Mouse (Mus musculus): ENCODE results near the gene Phip. TPM values are rescaled to one million over a fixed set of nuclear protein-coding genes. Genes with fewer than 3 reads are reported as not detected.

Phip gene
- total and polyA plus RNA-seq, 3 experiments = 16.2 to 49.2 (median 18.1) TPM

- peak; percentile 93 for DNase-seq (ENCODE audit: low read depth, low spot score)
- H3K36me3 ChIP-seq (ENCODE audit: control insufficient read depth in 1 of 2, insufficient read depth in 2 of 2, low read length in 2 of 2) = peaks cover 0 to 7% of the 10 kb centered on the region in 2 experiments; a peak in 2 of 4 replicates
- peaks cover 3 to 4% of the 10 kb centered on the region in 2 experiments; a peak in 3 of 4 replicates for H3K4me1 ChIP-seq (ENCODE audit: control insufficient read depth in 1 of 2, insufficient read depth in 2 of 2, low read length in 2 of 2)
Measured at GRCm38 (mm10) chr9:82829693-82830430, 145.5 kb downstream of the Phip start.

GRCm38 (mm10) chr9:82829007-82829689, 146.2 kb downstream of the Phip start, which contains the start of gene Irak1bp1:
TSS of gene Irak1bp1 (plus strand) at chr9:82829540.
- H3K4me3 ChIP-seq (ENCODE audit: control insufficient read depth in 1 of 2, insufficient read depth in 1 of 2, low read depth in 2 of 2, low read length in 2 of 2) = peak within 1 kb of the TSS; percentile 86 to 94
- H3K9ac ChIP-seq (ENCODE audit: control insufficient read depth, low read depth, low read length, poor library complexity, severe bottlenecking) = peak within 1 kb of the TSS; percentile 91
- H3K4me1 ChIP-seq (ENCODE audit: control insufficient read depth in 1 of 2, insufficient read depth in 2 of 2, low read length in 2 of 2) = peaks cover 3 to 4% of the 10 kb centered on the region in 2 experiments; a peak in 3 of 4 replicates
- H3K27ac ChIP-seq (ENCODE audit: control insufficient read depth, low read depth, low read length) = peak within 1 kb of the TSS; percentile 78
- DNase-seq (ENCODE audit: low read depth, low spot score) = peak; percentile 63
- TF ChIP-seq ELF1 (IDR thresholded peaks at IDR 0.05; ENCODE audit: low read depth, low read length) (no peak), MAFK (IDR thresholded peaks at IDR 0.05; ENCODE audit: borderline replicate concordance, low read depth, low read length) (no peak), ZKSCAN1 (IDR thresholded peaks at IDR 0.05; ENCODE audit: low read depth, low read length) (no peak), ZC3H11A (IDR thresholded peaks at IDR 0.05; ENCODE audit: low read depth, low read length) (no peak), TBP (IDR thresholded peaks at IDR 0.05; ENCODE audit: low read depth, low read length) (no peak), TAL1 (IDR thresholded peaks at IDR 0.05; ENCODE audit: low read length) (no peak), MAX (IDR thresholded peaks at IDR 0.05; ENCODE audit: low read length) (no peak), ETS1 (IDR thresholded peaks at IDR 0.05; ENCODE audit: low read depth, low read length) (no peak), SIN3A (IDR thresholded peaks at IDR 0.05; ENCODE audit: low read length) (no peak), JUND (IDR thresholded peaks at IDR 0.05; ENCODE audit: low read depth, low read length) (no peak)
- H3K36me3 ChIP-seq (ENCODE audit: control insufficient read depth in 1 of 2, insufficient read depth in 2 of 2, low read length in 2 of 2) = peaks cover 0 to 7% of the 10 kb centered on the region in 2 experiments; a peak in 2 of 4 replicates
- H3K9me3 ChIP-seq (replicated peaks; ENCODE audit: insufficient read depth, low read length) = no peaks in the 10 kb centered on the region
- peaks cover 8% of the 10 kb centered on the region for H3K79me2 ChIP-seq (ENCODE audit: control insufficient read depth, insufficient read depth, low read length, poor library complexity)
- H3K27me3 ChIP-seq (ENCODE audit: control insufficient read depth in 1 of 2, insufficient read depth in 2 of 2, low read length in 2 of 2) = no peaks in the 10 kb centered on the region

More at GRCm38 (mm10) chr9:82829693-82830430, 145.5 kb downstream of the Phip start:
- TF ChIP-seq USF1 (IDR thresholded peaks at IDR 0.05; ENCODE audit: low read depth, low read length) (peak; percentile 79), KAT2A (conservative IDR thresholded peaks at IDR 0.05; ENCODE audit: low read depth, low read length) (no peak), EP300 (IDR thresholded peaks at IDR 0.05; ENCODE audit: low read depth in 1 of 2, low read length in 2 of 2) (no peak), TAL1 (IDR thresholded peaks at IDR 0.05; ENCODE audit: low read length) (no peak), CTCF (IDR thresholded peaks at IDR 0.05 in 2 of 3, conservative IDR thresholded peaks at IDR 0.05 in 1 of 3; ENCODE audit: control insufficient read depth in 1 of 3, insufficient read depth in 1 of 3, low read depth in 2 of 3, low read length in 3 of 3, poor library complexity in 1 of 3, severe bottlenecking in 1 of 3) (no peak), JUND (IDR thresholded peaks at IDR 0.05; ENCODE audit: low read depth, low read length) (no peak), POLR2A (IDR thresholded peaks at IDR 0.05; ENCODE audit: control insufficient read depth in 1 of 2, insufficient read depth in 1 of 2, low read depth in 1 of 2, low read length in 2 of 2, poor library complexity in 1 of 2) (peak; percentile 74 to 84), ETS1 (IDR thresholded peaks at IDR 0.05; ENCODE audit: low read depth, low read length) (peak; percentile 20; the same call in 1 of the 2 replicates), MAZ (IDR thresholded peaks at IDR 0.05; ENCODE audit: low read depth, low read length) (no peak), USF2 (IDR thresholded peaks at IDR 0.05; ENCODE audit: borderline replicate concordance in 1 of 2, insufficient read depth in 1 of 2, low read depth in 1 of 2, low read length in 2 of 2) (no peak), NRF1 (IDR thresholded peaks at IDR 0.05; ENCODE audit: insufficient read depth, low read depth, low read length, poor library complexity, severe bottlenecking) (no peak), NELFE (IDR thresholded peaks at IDR 0.05; ENCODE audit: low read depth, low read length) (peak; percentile 83), ZKSCAN1 (IDR thresholded peaks at IDR 0.05; ENCODE audit: low read depth, low read length) (no peak), POLR2AphosphoS2 (IDR thresholded peaks at IDR 0.05; ENCODE audit: low read length) (no peak), CHD2 (IDR thresholded peaks at IDR 0.05; ENCODE audit: low read length) (no peak), MXI1 (IDR thresholded peaks at IDR 0.05; ENCODE audit: low read depth, low read length) (peak; percentile 94), MAX (IDR thresholded peaks at IDR 0.05; ENCODE audit: low read length) (peak; percentile 80), BHLHE40 (IDR thresholded peaks at IDR 0.05; ENCODE audit: borderline replicate concordance, low read depth, low read length) (0 out of 2 replicates have a peak, but pooled peaks have one; percentile 11), TBP (IDR thresholded peaks at IDR 0.05; ENCODE audit: low read depth, low read length) (peak; percentile 59; the same call in 1 of the 2 replicates), RAD21 (IDR thresholded peaks at IDR 0.05; ENCODE audit: low read depth, low read length) (no peak), MYC (IDR thresholded peaks at IDR 0.05; ENCODE audit: low read depth, low read length) (peak; percentile 87), SIN3A (IDR thresholded peaks at IDR 0.05; ENCODE audit: low read length) (peak; percentile 89), MYB (IDR thresholded peaks at IDR 0.05; ENCODE audit: low read depth, low read length) (no peak), UBTF (IDR thresholded peaks at IDR 0.05; ENCODE audit: borderline replicate concordance, insufficient read depth, low read depth, low read length) (no peak), MAFK (IDR thresholded peaks at IDR 0.05; ENCODE audit: borderline replicate concordance, low read depth, low read length) (no peak), POLR2AphosphoS5 (IDR thresholded peaks at IDR 0.05; ENCODE audit: borderline replicate concordance, low read depth, low read length) (no peak), TCF12 (IDR thresholded peaks at IDR 0.05; ENCODE audit: low read depth, low read length) (no peak), E2F4 (IDR thresholded peaks at IDR 0.05; ENCODE audit: borderline replicate concordance, low read depth, low read length) (peak; percentile 36; the same call in 1 of the 2 replicates), ZNF384 (IDR thresholded peaks at IDR 0.05; ENCODE audit: low read depth, low read length) (no peak), SMC3 (IDR thresholded peaks at IDR 0.05; ENCODE audit: low read depth, low read length) (no peak), ZC3H11A (IDR thresholded peaks at IDR 0.05; ENCODE audit: low read depth, low read length) (no peak), HCFC1 (IDR thresholded peaks at IDR 0.05; ENCODE audit: low read depth, low read length) (peak; percentile 83)
- Histone ChIP-seq H3K9ac (ENCODE audit: control insufficient read depth, low read depth, low read length, poor library complexity, severe bottlenecking) (peak overlapping the region; percentile 91), H3K9me3 (replicated peaks; ENCODE audit: insufficient read depth, low read length) (no peaks in the 10 kb centered on the region), H3K27me3 (ENCODE audit: control insufficient read depth in 1 of 2, insufficient read depth in 2 of 2, low read length in 2 of 2) (no peaks in the 10 kb centered on the region), H3K4me3 (ENCODE audit: control insufficient read depth in 1 of 2, insufficient read depth in 1 of 2, low read depth in 2 of 2, low read length in 2 of 2) (peak overlapping the region; percentile 86 to 94), H3K27ac (ENCODE audit: control insufficient read depth, low read depth, low read length) (peak overlapping the region; percentile 78), H3K79me2 (ENCODE audit: control insufficient read depth, insufficient read depth, low read length, poor library complexity) (peaks cover 8% of the 10 kb centered on the region)
